Mouse (Mus musculus) megakaryocyte, embryonic 14.5 days (primary cell): ENCODE data around the gene Myl7.

Experiments used
- FLI1 ChIP-seq: IDR thresholded peaks from 2 replicates; pipeline ENCODE4 v1.6.1; 2012; ENCODE audit warnings: low read length, inconsistent platforms, mixed read lengths
- GATA1 ChIP-seq: IDR thresholded peaks from 3 replicates; pipeline ENCODE4 v1.6.1; 2012; ENCODE audit warnings: mixed read lengths, low read length, inconsistent platforms, borderline replicate concordance

- TF ChIP-seq GATA1 (no peak), FLI1 (no peak)
Measured at GRCm38 (mm10) chr11:5877421-5877820, 21.2 kb downstream of the Myl7 start.
